Comparison of ENCODE assay signal across 8 mouse cellular contexts in the genomic region with DNA sequence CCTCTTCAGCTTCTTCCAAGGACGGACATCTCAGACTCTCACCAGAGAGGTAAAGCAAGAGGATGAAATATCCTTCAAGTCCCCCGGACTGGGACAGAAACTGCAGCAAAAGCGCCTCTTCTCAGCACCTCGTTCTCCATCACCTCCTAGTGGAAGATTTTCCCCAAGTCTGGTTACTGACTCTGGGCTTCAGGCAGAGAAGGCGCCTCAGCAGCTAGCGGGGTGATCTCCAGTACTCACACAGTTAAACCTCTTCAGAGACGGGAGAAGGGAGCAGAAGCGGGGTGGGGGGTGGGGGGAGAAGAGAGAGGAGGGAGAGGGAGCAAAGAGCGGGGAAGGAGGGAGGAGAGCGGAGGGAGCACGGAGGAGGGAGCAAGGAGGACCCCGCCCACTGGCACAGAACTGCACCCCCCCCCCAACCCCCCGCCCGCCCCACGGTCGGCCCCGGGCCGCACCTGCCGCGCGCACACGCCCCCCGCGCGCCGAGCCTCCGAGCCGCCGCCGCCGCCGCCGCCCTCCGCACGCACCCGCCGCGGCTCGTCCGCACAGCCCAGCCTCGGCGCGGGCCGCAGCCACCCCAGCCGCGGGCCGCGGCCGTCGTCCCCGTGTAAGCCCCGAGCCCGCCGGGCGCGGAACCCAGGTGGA. TPM values are rescaled to one million over a fixed set of nuclear protein-coding genes. Genes with fewer than 3 reads are reported as not detected.
DNase-seq lines count a peak whose midpoint lies in the region; ATAC-seq and TF ChIP-seq lines count a peak whose summit lies in the region.

No protein-coding gene starts in this region.

- peak; percentile 92 for DNase-seq in forebrain, embryonic 14.5 days (ENCODE audit: low spot score)
- DNase-seq in left cerebral cortex, postnatal 36 days (ENCODE audit: low spot score in 2 of 2), result peak; percentile 47 to 61
- DNase-seq in urinary bladder, postnatal 25 days (ENCODE audit: low spot score), result no peak
- DNase-seq in T-cell, adult 2 months (ENCODE audit: low spot score), result no peak

- intact Hi-C loops in left cerebral cortex, postnatal 36 days (cut with DNase I), result loop anchor here (2.0 to 10.0 kb wide), 2 partner anchors 102 to 170 kb away; no protein-coding TSS in a partner anchor

- H3K4me1 ChIP-seq in brown adipose tissue, adult 24 weeks (ENCODE audit: control insufficient read depth, insufficient read depth, insufficient read length, low read length), result no peaks in the 10 kb centered on the region
- peaks cover 7% of the 10 kb centered on the region; the same call in 1 of the 2 replicates for H3K4me1 ChIP-seq in forebrain, embryonic 14.5 days (ENCODE audit: control insufficient read depth, insufficient read depth, low read length)
- peaks cover 10% of the 10 kb centered on the region; the same call in 1 of the 2 replicates for H3K4me1 ChIP-seq in intestine, embryonic 16.5 days (ENCODE audit: control insufficient read depth, insufficient read depth, low read length)
- H3K4me1 ChIP-seq in midbrain, embryonic 15.5 days, result peaks cover 21% of the 10 kb centered on the region

- no peaks in the 10 kb centered on the region for H3K36me3 ChIP-seq in C2C12 (ENCODE audit: control insufficient read depth, insufficient read depth)
- H3K36me3 ChIP-seq in forebrain, embryonic 14.5 days (ENCODE audit: control insufficient read depth, insufficient read depth, low read length), result no peaks in the 10 kb centered on the region
- no peaks in the 10 kb centered on the region for H3K36me3 ChIP-seq in intestine, embryonic 16.5 days (ENCODE audit: control insufficient read depth, insufficient read depth, low read length)
- no peaks in the 10 kb centered on the region for H3K36me3 ChIP-seq in midbrain, embryonic 15.5 days (replicated peaks)

- peak overlapping the region; percentile 59 for H3K4me2 ChIP-seq in forebrain, embryonic 14.5 days (ENCODE audit: low read length)
- peak overlapping the region; percentile 96 for H3K4me2 ChIP-seq in intestine, embryonic 16.5 days (ENCODE audit: low read depth, low read length)
- H3K4me2 ChIP-seq in midbrain, embryonic 15.5 days, result peak overlapping the region; percentile 70

- peak overlapping the region; percentile 26 for H3K4me3 ChIP-seq in C2C12 (ENCODE audit: insufficient read depth, poor library complexity, severe bottlenecking)
- peak overlapping the region; percentile 57 for H3K4me3 ChIP-seq in brown adipose tissue, adult 24 weeks (ENCODE audit: insufficient read depth, low read depth, low read length)
- peak overlapping the region; percentile 77 for H3K4me3 ChIP-seq in forebrain, embryonic 14.5 days (ENCODE audit: low read depth, low read length)
- peak overlapping the region; percentile 64 for H3K4me3 ChIP-seq in intestine, embryonic 16.5 days (ENCODE audit: low read length)
- peak overlapping the region; percentile 95 for H3K4me3 ChIP-seq in midbrain, embryonic 15.5 days

- no peak overlapping the region for H3K27ac ChIP-seq in brown adipose tissue, adult 24 weeks (replicated peaks; ENCODE audit: low read depth, low read length)
- peak overlapping the region; percentile 97 for H3K27ac ChIP-seq in forebrain, embryonic 14.5 days (ENCODE audit: low read depth, low read length)
- H3K27ac ChIP-seq in intestine, embryonic 16.5 days (ENCODE audit: low read length), result no peak overlapping the region
- H3K27ac ChIP-seq in midbrain, embryonic 15.5 days, result peak overlapping the region; percentile 99

- H3K27me3 ChIP-seq in C2C12 (ENCODE audit: control insufficient read depth, insufficient read depth, insufficient read length), result no peaks in the 10 kb centered on the region
- no peaks in the 10 kb centered on the region for H3K27me3 ChIP-seq in forebrain, embryonic 14.5 days (replicated peaks; ENCODE audit: control insufficient read depth, insufficient read depth, low read length)
- peaks cover 9% of the 10 kb centered on the region; the same call in 1 of the 2 replicates for H3K27me3 ChIP-seq in intestine, embryonic 16.5 days (replicated peaks; ENCODE audit: control insufficient read depth, insufficient read depth, low read length)
- H3K27me3 ChIP-seq in midbrain, embryonic 15.5 days (replicated peaks), result no peaks in the 10 kb centered on the region

- under 1% methylated on average over 25 of the region's 56 CpGs for WGBS in forebrain, embryonic 14.5 days
- WGBS in intestine, embryonic 16.5 days, result 1% methylated on average over 20 of the region's 56 CpGs
- WGBS in midbrain, embryonic 15.5 days, result under 1% methylated on average over 31 of the region's 56 CpGs

- H3ac ChIP-seq in C2C12 (ENCODE audit: control insufficient read depth, insufficient read length, low read depth), result peak overlapping the region; percentile 52

- peak overlapping the region; percentile 89 for H3K9ac ChIP-seq in forebrain, embryonic 14.5 days (ENCODE audit: low read length)
- peak overlapping the region; percentile 23; the same call in 1 of the 2 replicates for H3K9ac ChIP-seq in intestine, embryonic 16.5 days (ENCODE audit: low read depth, low read length)
- peak overlapping the region; percentile 98 for H3K9ac ChIP-seq in midbrain, embryonic 15.5 days

- TF ChIP-seq CTCF in C2C12 (IDR thresholded peaks at IDR 0.05; ENCODE audit: control insufficient read depth, insufficient read depth, insufficient read length), result no peak

- no peaks in the 10 kb centered on the region for H3K79me3 ChIP-seq in C2C12 (ENCODE audit: low read depth)

- H3K9me3 ChIP-seq in forebrain, embryonic 14.5 days (replicated peaks; ENCODE audit: control insufficient read depth, low read length), result no peaks in the 10 kb centered on the region
- no peaks in the 10 kb centered on the region for H3K9me3 ChIP-seq in intestine, embryonic 16.5 days (ENCODE audit: control insufficient read depth, low read length)
- H3K9me3 ChIP-seq in midbrain, embryonic 15.5 days, result no peaks in the 10 kb centered on the region

- ATAC-seq in forebrain, embryonic 14.5 days, result peak; percentile 90
- ATAC-seq in intestine, embryonic 16.5 days, result peak; percentile 81
- ATAC-seq in midbrain, embryonic 15.5 days (replicated peaks), result peak; percentile 94

- no peaks in the 10 kb centered on the region for H3K79me2 ChIP-seq in C2C12 (ENCODE audit: control insufficient read depth, insufficient read depth)

TF ChIP-seq in C2C12, 6 proteins besides CTCF, POLR2A, EP300 and RAD21:
- no peak for TF ChIP-seq USF1 (IDR thresholded peaks at IDR 0.05; ENCODE audit: low read depth)
- TF ChIP-seq CEBPB (IDR thresholded peaks at IDR 0.05; ENCODE audit: low read depth), result no peak
- no peak for TF ChIP-seq MYOD1 (IDR thresholded peaks at IDR 0.05; ENCODE audit: control insufficient read depth, insufficient read length, low read depth)
- TF ChIP-seq MYOG (IDR thresholded peaks at IDR 0.05; ENCODE audit: control insufficient read depth, extremely low read depth, insufficient read length), result no peak
- no peak for TF ChIP-seq MAX (IDR thresholded peaks at IDR 0.05)
- no peak for TF ChIP-seq FOSL1 (IDR thresholded peaks at IDR 0.05; ENCODE audit: insufficient read depth, low read length, poor library complexity, severe bottlenecking)

RNA-seq across cellular contexts. Expression of a gene that starts 0.7 kb away (rescaled TPM):
- 0.27 TPM for polyA plus RNA-seq in C2C12 (2012; fragmentation: generic; extraction: Trizol)
- polyA plus RNA-seq in brown adipose tissue, adult 24 weeks (2012; ENCODE audit: insufficient read depth, insufficient read length, missing spikeins), result not detected in 2 replicates
- 36.0 and 48.3 TPM in 2 replicates for polyA plus RNA-seq in forebrain, embryonic 14.5 days (2014; fragmentation: Nextera tagmentation; extraction: Ambion mirVana)
- polyA plus RNA-seq in intestine, embryonic 16.5 days (2015; fragmentation: Nextera tagmentation; extraction: Ambion mirVana), result 0.71 and 1.2 TPM in 2 replicates
- total RNA-seq in left cerebral cortex, postnatal 36 days (2021), result 100 to 1,000 TPM; 426 to 497 TPM
- 89.6 and 96.8 TPM in 2 replicates for polyA plus RNA-seq in midbrain, embryonic 15.5 days (2015; fragmentation: Nextera tagmentation; extraction: Ambion mirVana)

Comparison
In these comparisons a context has a peak if more than half of its experiments do, and no peak if none do; other contexts are left out.
1. H3K4me3 ChIP-seq: peak in every context shown above with its lines; median percentile 95 in midbrain, embryonic 15.5 days; 77 in forebrain, embryonic 14.5 days; 64 in intestine, embryonic 16.5 days; 57 in brown adipose tissue, adult 24 weeks; 26 in C2C12.
2. H3K27ac ChIP-seq: peak in forebrain, embryonic 14.5 days (single experiment) and midbrain, embryonic 15.5 days (single experiment); none in brown adipose tissue, adult 24 weeks (single experiment) and intestine, embryonic 16.5 days (single experiment).
3. DNase-seq: peak in forebrain, embryonic 14.5 days (single experiment) and left cerebral cortex, postnatal 36 days (2 of 2); none in urinary bladder, postnatal 25 days (single experiment) and T-cell, adult 2 months (single experiment).
4. H3K9ac ChIP-seq: peak in every context shown above with its lines; median percentile 98 in midbrain, embryonic 15.5 days; 89 in forebrain, embryonic 14.5 days; 23 in intestine, embryonic 16.5 days.
5. RNA of a gene that starts 0.7 kb away (polyA plus RNA-seq): 89.6 to 96.8 TPM in midbrain, embryonic 15.5 days and 36.0 to 48.3 TPM in forebrain, embryonic 14.5 days; 0.71 to 1.2 TPM in intestine, embryonic 16.5 days, 0.27 TPM in C2C12 (single experiment) and not detected in brown adipose tissue, adult 24 weeks; every median in the first group is over 10 times any median in the second.
6. Peak in every context shown above with its lines, with median percentiles within 50 percentile points of each other: ATAC-seq and H3K4me2 ChIP-seq.